ENCODE assay signal across 28 mouse cellular contexts in genomic region chr7:111863035-111863434, GRCm38 (mm10).
A peak's percentile ranks its signal among the peaks of the same experiment; 100 is the strongest.
DNase-seq lines count a peak whose midpoint lies in the region; ATAC-seq and TF ChIP-seq lines count a peak whose summit lies in the region.
"Had no signal": no experiment of that assay in that cellular context is flagged by ENCODE, and none has a peak within 500 bp of the region (broad histone marks: within the 10 kb centered on the region; RNA-seq: fewer than 3 reads in every experiment).

No protein-coding gene starts in this region.

- intact Hi-C loops in left cerebral cortex, postnatal 25 days (cut with DNase I) = no loop called here

- peak; percentile 18 for DNase-seq in forebrain, postnatal 0 days
- peak; percentile 11 to 23 for DNase-seq in left cerebral cortex, postnatal 25 days (ENCODE audit: low spot score in 2 of 2)
- DNase-seq in left cerebral cortex, adult 11 months (ENCODE audit: low spot score) = no peak
- DNase-seq in right cerebral cortex, postnatal 10 days (ENCODE audit: low spot score in 2 of 2) = peak; percentile 48 to 56
- no peak for DNase-seq in right cerebral cortex, postnatal 14 days
- DNase-seq in c-Kit-positive CD71-positive TER-119-positive erythroid progenitor cells, embryonic 14.5 days (ENCODE audit: low spot score) = no peak
- DNase-seq: adrenal gland, postnatal 10 days; adrenal gland, postnatal 36 days; B cell, adult 2 months; cerebellum, adult 11-12 months; cerebellum, adult 8-10 months; cerebellum, postnatal 10 days; cerebellum, postnatal 36 days; embryo, embryonic 11 days; gastrocnemius, postnatal 25 days; heart, adult 18-20 months; heart, postnatal 10 days; heart, postnatal 36 days had no signal

- peak; percentile 58 for ATAC-seq in forebrain, postnatal 0 days
- no peak for ATAC-seq in forebrain, embryonic 16.5 days
- ATAC-seq: forebrain, embryonic 14.5 days; hindbrain, embryonic 16.5 days; Patski had no signal

- no peaks in the 10 kb centered on the region for H3K4me1 ChIP-seq in forebrain, postnatal 0 days (ENCODE audit: insufficient read depth)
- H3K4me1 ChIP-seq in forebrain, embryonic 16.5 days (replicated peaks; ENCODE audit: control insufficient read depth, insufficient read depth, low read length) = 0 out of 2 replicates have a peak, but pooled peaks cover 3% of the 10 kb centered on the region
- H3K4me1 ChIP-seq: embryonic facial prominence, embryonic 15.5 days; heart, embryonic 12.5 days; heart, embryonic 15.5 days; hindbrain, embryonic 10.5 days; hindbrain, embryonic 13.5 days had no signal

- H3K9me3 ChIP-seq in forebrain, postnatal 0 days (ENCODE audit: low read length) = no peaks in the 10 kb centered on the region
- H3K9me3 ChIP-seq in forebrain, embryonic 16.5 days (ENCODE audit: control insufficient read depth, low read length) = no peaks in the 10 kb centered on the region
- H3K9me3 ChIP-seq: embryonic facial prominence, embryonic 15.5 days; heart, embryonic 12.5 days; heart, embryonic 15.5 days; hindbrain, embryonic 10.5 days; hindbrain, embryonic 13.5 days had no signal

- H3K9ac ChIP-seq in forebrain, postnatal 0 days = no peak overlapping the region
- no peak overlapping the region for H3K9ac ChIP-seq in forebrain, embryonic 16.5 days (replicated peaks; ENCODE audit: low read depth, low read length)
- H3K9ac ChIP-seq: embryonic facial prominence, embryonic 15.5 days; heart, embryonic 12.5 days; heart, embryonic 15.5 days; hindbrain, embryonic 13.5 days had no signal

- no peaks in the 10 kb centered on the region for H3K36me3 ChIP-seq in forebrain, postnatal 0 days (ENCODE audit: insufficient read depth)
- H3K36me3 ChIP-seq in forebrain, embryonic 16.5 days (ENCODE audit: control insufficient read depth, insufficient read depth) = no peaks in the 10 kb centered on the region
- H3K36me3 ChIP-seq: embryonic facial prominence, embryonic 15.5 days; G1E; heart, embryonic 12.5 days; heart, embryonic 15.5 days; hindbrain, embryonic 10.5 days; hindbrain, embryonic 13.5 days had no signal

- H3K27ac ChIP-seq in forebrain, postnatal 0 days (ENCODE audit: low read depth, low read length) = no peak overlapping the region
- no peak overlapping the region for H3K27ac ChIP-seq in forebrain, embryonic 16.5 days (ENCODE audit: low read length)
- H3K27ac ChIP-seq: embryonic facial prominence, embryonic 15.5 days; heart, embryonic 15.5 days; hindbrain, embryonic 10.5 days; hindbrain, embryonic 13.5 days had no signal

- no peaks in the 10 kb centered on the region for H3K27me3 ChIP-seq in forebrain, postnatal 0 days (ENCODE audit: insufficient read depth, low read length)
- no peaks in the 10 kb centered on the region for H3K27me3 ChIP-seq in forebrain, embryonic 16.5 days (replicated peaks; ENCODE audit: control insufficient read depth, insufficient read depth, low read length)
- H3K27me3 ChIP-seq: embryonic facial prominence, embryonic 15.5 days; heart, embryonic 12.5 days; heart, embryonic 15.5 days; hindbrain, embryonic 13.5 days; Patski had no signal

- H3K4me2 ChIP-seq in forebrain, postnatal 0 days (ENCODE audit: low read depth) = no peak overlapping the region
- no peak overlapping the region for H3K4me2 ChIP-seq in forebrain, embryonic 16.5 days (ENCODE audit: low read length)
- H3K4me2 ChIP-seq: embryonic facial prominence, embryonic 15.5 days; heart, embryonic 12.5 days; heart, embryonic 15.5 days; hindbrain, embryonic 13.5 days had no signal

- no peak overlapping the region for H3K4me3 ChIP-seq in forebrain, postnatal 0 days (ENCODE audit: low read depth, low read length)
- H3K4me3 ChIP-seq in forebrain, embryonic 16.5 days (replicated peaks; ENCODE audit: low read length) = no peak overlapping the region
- H3K4me3 ChIP-seq: embryonic facial prominence, embryonic 15.5 days; heart, embryonic 12.5 days; heart, embryonic 15.5 days; hindbrain, embryonic 10.5 days; hindbrain, embryonic 13.5 days had no signal

- TF ChIP-seq CTCF in forebrain, postnatal 0 days (IDR thresholded peaks at IDR 0.05; ENCODE audit: low read depth) = no peak

- 64% methylated on average over 8 of the region's 8 CpGs for WGBS in forebrain, postnatal 0 days
- 69% methylated on average over 8 of the region's 8 CpGs for WGBS in forebrain, embryonic 16.5 days

Comparison
In these comparisons a context has a peak if more than half of its experiments do, and no peak if none do; other contexts are left out.
1. DNase-seq: peak in forebrain, postnatal 0 days (single experiment), left cerebral cortex, postnatal 25 days (2 of 2) and right cerebral cortex, postnatal 10 days (2 of 2); none in left cerebral cortex, adult 11 months (single experiment), right cerebral cortex, postnatal 14 days (single experiment) and c-Kit-positive CD71-positive TER-119-positive erythroid progenitor cells, embryonic 14.5 days (single experiment).